16 mouse cellular contexts compared by ENCODE assay signal in the genomic region with DNA sequence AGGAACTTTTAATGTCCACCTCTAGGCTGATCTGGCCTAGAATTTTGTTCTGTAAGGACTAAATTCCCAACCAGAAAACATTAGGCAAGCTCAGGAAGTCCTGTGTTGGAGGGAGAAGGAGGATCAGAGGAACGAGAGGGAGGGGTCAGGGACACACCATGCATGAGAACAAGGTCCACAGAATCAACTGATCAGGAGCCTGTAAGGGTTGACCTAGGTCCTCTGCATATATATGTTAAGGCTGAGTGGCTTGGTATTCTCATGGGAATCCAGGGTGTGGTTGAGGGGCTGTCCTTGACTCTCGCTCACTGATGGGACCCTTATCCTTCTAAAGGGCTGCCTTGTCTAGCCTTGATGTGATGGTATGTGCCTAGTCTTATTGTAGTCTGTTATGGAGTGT.
"Had no signal": no experiment of that assay in that cellular context is flagged by ENCODE, and none has a peak within 500 bp of the region (broad histone marks: within the 10 kb centered on the region; RNA-seq: fewer than 3 reads in every experiment).

No protein-coding gene starts in this region.

- H3K27me3 ChIP-seq: midbrain, embryonic 12.5 days; neural tube, embryonic 13.5 days; neural tube, embryonic 15.5 days; stomach, embryonic 15.5 days had no signal

- H3K36me3 ChIP-seq: midbrain, embryonic 10.5 days; neural tube, embryonic 15.5 days; stomach, embryonic 15.5 days had no signal

- DNase-seq: lung, adult 18-20 months; lung, embryonic 14.5 days; lung, postnatal 10 days; lung, postnatal 4 days; midbrain, embryonic 14.5 days; retina, postnatal 1 day; right cerebral cortex, adult 18-20 months; right cerebral cortex, postnatal 14 days; thymus, adult 2 months; thymus, postnatal 25 days; thymus, postnatal 4 days had no signal
